11 mouse cellular contexts compared by ENCODE assay signal in the genomic region with DNA sequence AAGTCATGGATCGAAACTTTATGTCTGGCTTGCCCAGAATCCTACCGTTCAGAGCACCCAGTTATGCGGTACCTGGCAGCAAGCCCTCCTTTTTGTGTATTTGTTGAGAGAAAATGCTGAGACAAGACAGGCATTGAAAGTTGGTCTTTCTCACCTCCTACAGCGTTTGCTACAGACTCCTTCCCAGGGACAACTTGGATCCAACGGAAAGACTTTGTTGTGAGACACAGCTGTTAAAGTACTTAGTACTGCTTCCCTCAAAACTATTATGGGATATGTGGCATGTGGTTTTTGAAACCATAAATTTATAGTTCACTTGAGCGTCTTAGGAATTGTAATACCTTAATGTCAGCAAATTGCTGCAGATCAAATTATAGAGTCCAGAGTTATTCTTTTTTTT.
"Had no signal": no experiment of that assay in that cellular context is flagged by ENCODE, and none has a peak within 500 bp of the region (broad histone marks: within the 10 kb centered on the region; RNA-seq: fewer than 3 reads in every experiment).

No protein-coding gene starts in this region.

- H3K36me3 ChIP-seq: midbrain, embryonic 10.5 days; neural tube, embryonic 12.5 days had no signal

- H3K4me2 ChIP-seq: neural tube, embryonic 12.5 days had no signal

- H3K4me3 ChIP-seq: midbrain, embryonic 10.5 days; neural tube, embryonic 12.5 days had no signal

- H3K9ac ChIP-seq: liver, embryonic 14.5 days; neural tube, embryonic 12.5 days had no signal

- H3K9me3 ChIP-seq: midbrain, embryonic 10.5 days; neural tube, embryonic 12.5 days had no signal

- H3K27me3 ChIP-seq: neural tube, embryonic 12.5 days had no signal

- DNase-seq: kidney, postnatal 36 days; liver; lung, adult 18-20 months; lung, postnatal 36 days; midbrain, embryonic 14.5 days; thymus, postnatal 4 days had no signal

- H3K27ac ChIP-seq: kidney, postnatal 0 days; liver, embryonic 14.5 days; midbrain, embryonic 10.5 days; neural tube, embryonic 12.5 days; stomach, postnatal 0 days had no signal
